Mouse (Mus musculus): Measurements from ENCODE around the gene Pcsk1n.

- TF ChIP-seq CTCF (IDR thresholded peaks at IDR 0.05; ENCODE audit: borderline replicate concordance, extremely low read depth, insufficient read depth, insufficient read length) (no peak), POLR2A (IDR thresholded peaks at IDR 0.05; ENCODE audit: borderline replicate concordance, extremely low read depth, insufficient read depth, insufficient read length, poor library complexity, severe bottlenecking) (no peak)
These were observed 51.7 kb downstream of the Pcsk1n start for GRCm38 (mm10) chrX:7971292-7971691.
